Mouse (Mus musculus) gastrocnemius, postnatal 14 days (tissue): Measurements from ENCODE around the gene Olfm2. TPM values are rescaled to one million over a fixed set of nuclear protein-coding genes. Genes with fewer than 3 reads are reported as not detected.
"Not testable (repeated sequence)": the region's sequence is repeated elsewhere in the genome, so short reads cannot be mapped to it uniquely, and the experiment has no call there.

ENCODE experiments used
- DNase-seq: peaks from one replicate; pipeline ENCODE4 v3.0.0; 2021; ENCODE audit warnings: mixed read lengths
- intact Hi-C: fragments of 180-260 bp; cut with DNase I; formaldehyde crosslinking; loops from one replicate; pipeline ENCODE4 v1.15.1; 2025; ENCODE audit warnings: low total_unique reads
- total RNA-seq, 2 experiments: library from RNA; stranded (reverse); gene quantifications; 2 replicates each; pipeline ENCODE4 v1.2.3; 2021

Gene Olfm2
- total RNA-seq, 2 experiments from 2014 or later = 0.29 TPM; not detected in 1

GRCm38 (mm10) chr9:20635676-20636075 lies 110.5 kb downstream of the Olfm2 start:
- intact Hi-C loops, DNase-seq: not testable (repeated sequence)

DNA sequence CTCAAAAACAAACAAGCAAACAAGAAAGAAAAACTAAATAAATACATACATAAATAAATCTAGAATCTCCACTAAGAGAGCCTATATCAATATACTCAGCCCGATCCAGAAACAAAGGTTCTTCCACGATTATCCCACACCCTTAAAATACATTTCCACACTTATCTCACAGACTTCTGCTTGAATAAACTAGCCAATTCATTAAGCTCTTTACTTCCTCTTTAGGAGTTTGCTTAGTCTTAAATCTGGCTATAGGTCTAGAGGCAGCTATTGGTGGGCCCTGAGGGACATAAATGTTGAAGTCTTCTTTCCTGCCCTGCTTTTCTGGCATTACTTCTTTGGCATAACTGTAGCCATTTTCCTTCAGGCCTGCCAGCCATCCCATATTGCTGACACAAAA lies 114.8 kb downstream of the Olfm2 start:
- DNase-seq = no peak
- intact Hi-C loops = no loop called here

Other genes with a start within 250 kb of the Olfm2 start
- gene Zfp266, start 224.9 kb downstream of the Olfm2 start, total RNA-seq = 10 to 100 TPM; 22.2 to 22.6 TPM
- 1 to 10 TPM; 4.1 to 4.4 TPM for gene Zfp846, start 165.1 kb downstream of the Olfm2 start, total RNA-seq
- 100 to 1,000 TPM; 172 to 182 TPM for gene Ubl5, start 103.5 kb downstream of the Olfm2 start, total RNA-seq
- 1 to 10 TPM; 5.7 to 6.6 TPM for gene Fbxl12, start 101.6 kb downstream of the Olfm2 start, total RNA-seq
- gene Pin1, start 94.3 kb downstream of the Olfm2 start, total RNA-seq = 10 to 100 TPM; 14.6 to 15.5 TPM
- gene Col5a3, start 68.7 kb upstream of the Olfm2 start, total RNA-seq = 10 to 100 TPM; 55.2 to 69.0 TPM
- under 1 TPM in 1 of 2 experiments, not detected in 1; 0.22 TPM for gene Rdh8, start 72.2 kb upstream of the Olfm2 start, total RNA-seq
- gene A230050P20Rik, start 122.3 kb upstream of the Olfm2 start, total RNA-seq = 1 to 10 TPM; 3.3 to 3.4 TPM
- gene Angptl6, start 133.4 kb upstream of the Olfm2 start, total RNA-seq = 1 to 10 TPM; 3.5 to 4.1 TPM
- gene Ppan, start 141.8 kb upstream of the Olfm2 start, total RNA-seq = 10 to 100 TPM in 1 of 2 experiments, 1 to 10 TPM in 1; 9.7 to 11.9 TPM
- 100 to 1,000 TPM; 105 to 114 TPM for gene Eif3g, start 152.3 kb upstream of the Olfm2 start, total RNA-seq
- 10 to 100 TPM; 11.6 to 12.8 TPM for gene Dnmt1, start 213.5 kb upstream of the Olfm2 start, total RNA-seq
- 1 to 10 TPM; 4.5 to 7.8 TPM for gene S1pr2, start 230.4 kb upstream of the Olfm2 start, total RNA-seq